23 mouse cellular contexts compared by ENCODE assay signal in the genomic region with DNA sequence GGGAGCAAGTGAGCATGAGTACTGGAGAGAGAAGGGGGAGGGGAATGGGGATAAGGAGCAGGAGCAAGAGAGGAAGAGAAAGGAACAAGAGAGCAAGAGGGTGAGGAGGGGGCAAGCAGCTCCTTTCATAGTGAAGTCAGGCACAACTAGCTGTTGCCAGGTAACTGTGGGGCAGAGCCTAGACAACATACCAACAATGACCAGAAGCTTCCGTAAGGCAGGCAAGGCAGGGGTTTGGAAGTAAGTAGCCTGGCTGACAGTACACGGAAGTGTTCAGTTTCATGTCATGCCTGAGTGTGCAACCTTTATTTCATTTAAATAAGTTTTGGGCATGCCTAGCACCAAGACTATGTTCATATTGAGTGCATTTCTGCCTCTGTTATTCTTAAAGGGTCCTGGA.
DNase-seq lines count a peak whose midpoint lies in the region; ATAC-seq and TF ChIP-seq lines count a peak whose summit lies in the region.
"Had no signal": no experiment of that assay in that cellular context is flagged by ENCODE, and none has a peak within 500 bp of the region (broad histone marks: within the 10 kb centered on the region; RNA-seq: fewer than 3 reads in every experiment).

No protein-coding gene starts in this region.

- H3K36me3 ChIP-seq in liver, adult 2 months (ENCODE audit: control insufficient read depth, insufficient read depth, low read length), result no peaks in the 10 kb centered on the region
- no peaks in the 10 kb centered on the region for H3K36me3 ChIP-seq in liver, embryonic 11.5 days (ENCODE audit: control insufficient read depth, insufficient read depth, low read length)
- H3K36me3 ChIP-seq in intestine, embryonic 16.5 days (ENCODE audit: control insufficient read depth, insufficient read depth, low read length), result no peaks in the 10 kb centered on the region
- H3K36me3 ChIP-seq in splenic B cell, adult 2 months (ENCODE audit: control insufficient read depth, insufficient read depth, low read length, poor library complexity, severe bottlenecking), result no peaks in the 10 kb centered on the region
- H3K36me3 ChIP-seq: embryonic facial prominence, embryonic 15.5 days; hindbrain, embryonic 10.5 days; liver, embryonic 12.5 days; stomach, embryonic 15.5 days had no signal

- H3K4me1 ChIP-seq in liver, adult 2 months (ENCODE audit: control insufficient read depth, insufficient read depth, low read length), result peaks cover 7% of the 10 kb centered on the region; the same call in 1 of the 2 replicates
- no peaks in the 10 kb centered on the region for H3K4me1 ChIP-seq in liver, embryonic 11.5 days (replicated peaks; ENCODE audit: control insufficient read depth, insufficient read depth, low read length)
- peaks cover 75% of the 10 kb centered on the region for H3K4me1 ChIP-seq in bone marrow macrophage, adult 2 months (ENCODE audit: control insufficient read depth, insufficient read depth, low read length)
- H3K4me1 ChIP-seq in intestine, embryonic 16.5 days (ENCODE audit: control insufficient read depth, insufficient read depth, low read length), result peaks cover 2% of the 10 kb centered on the region; the same call in 1 of the 2 replicates
- H3K4me1 ChIP-seq: embryonic facial prominence, embryonic 15.5 days; liver, embryonic 12.5 days; stomach, embryonic 15.5 days had no signal

- no peaks in the 10 kb centered on the region for H3K79me2 ChIP-seq in liver, adult 2 months (ENCODE audit: control insufficient read depth, insufficient read depth, low read length)

- H3K27ac ChIP-seq in liver, adult 2 months (replicated peaks; ENCODE audit: insufficient read depth, low read depth, low read length), result peak overlapping the region; percentile 66
- no peak overlapping the region for H3K27ac ChIP-seq in liver, embryonic 11.5 days (ENCODE audit: low read depth, low read length)
- peak overlapping the region; percentile 93 for H3K27ac ChIP-seq in bone marrow macrophage, adult 2 months (ENCODE audit: insufficient read depth, low read depth, low read length)
- H3K27ac ChIP-seq in intestine, embryonic 16.5 days (ENCODE audit: low read length), result no peak overlapping the region
- H3K27ac ChIP-seq: embryonic facial prominence, embryonic 15.5 days; hindbrain, embryonic 10.5 days; hindbrain, postnatal 0 days; liver, embryonic 12.5 days; stomach, embryonic 15.5 days had no signal

- no peak for TF ChIP-seq POLR2A in liver, adult 2 months (IDR thresholded peaks at IDR 0.05; ENCODE audit: extremely low read depth, insufficient read depth, low read length)
- TF ChIP-seq POLR2A in bone marrow macrophage, adult 2 months (IDR thresholded peaks at IDR 0.05; ENCODE audit: borderline replicate concordance, low read depth, low read length), result no peak

- TF ChIP-seq CTCF in liver, adult 2 months (IDR thresholded peaks at IDR 0.05; ENCODE audit: low read depth, low read length), result no peak
- TF ChIP-seq CTCF in bone marrow macrophage, adult 2 months (IDR thresholded peaks at IDR 0.05; ENCODE audit: low read depth, low read length), result no peak

- WGBS in liver, adult 2 months, result 92% methylated on average over 2 of the region's 2 CpGs
- 82% methylated on average over 2 of the region's 2 CpGs for WGBS in liver, embryonic 11.5 days
- WGBS in intestine, embryonic 16.5 days, result 88% methylated on average over 2 of the region's 2 CpGs

- no peak overlapping the region for H3K4me2 ChIP-seq in liver, embryonic 11.5 days
- no peak overlapping the region for H3K4me2 ChIP-seq in intestine, embryonic 16.5 days (ENCODE audit: low read depth, low read length)
- H3K4me2 ChIP-seq: embryonic facial prominence, embryonic 15.5 days; heart, embryonic 11.5 days; liver, embryonic 12.5 days; stomach, embryonic 15.5 days had no signal

- H3K27me3 ChIP-seq in liver, adult 2 months (ENCODE audit: control insufficient read depth, insufficient read depth, low read length), result no peaks in the 10 kb centered on the region
- no peaks in the 10 kb centered on the region for H3K27me3 ChIP-seq in liver, embryonic 11.5 days (replicated peaks; ENCODE audit: control insufficient read depth, insufficient read depth, low read length)
- no peaks in the 10 kb centered on the region for H3K27me3 ChIP-seq in intestine, embryonic 16.5 days (replicated peaks; ENCODE audit: control insufficient read depth, insufficient read depth, low read length)
- H3K27me3 ChIP-seq in splenic B cell, adult 2 months (ENCODE audit: control insufficient read depth, insufficient read depth, low read length, poor library complexity, severe bottlenecking), result no peaks in the 10 kb centered on the region
- H3K27me3 ChIP-seq: embryonic facial prominence, embryonic 15.5 days; liver, embryonic 12.5 days; stomach, embryonic 15.5 days had no signal

- DNase-seq in liver, adult 2 months (ENCODE audit: extremely low read depth, low read depth, low spot score), result no peak
- no peak for DNase-seq in liver, embryonic 11.5 days (ENCODE audit: low spot score)
- DNase-seq in splenic B cell, adult 2 months (ENCODE audit: low read depth, low spot score), result peak; percentile 85
- DNase-seq in left cerebral cortex, postnatal 10 days (ENCODE audit: extremely low spot score in 1 of 2, low spot score in 2 of 2), result no peak
- DNase-seq in right cerebral cortex, postnatal 4 days, result no peak
- DNase-seq: adrenal gland, postnatal 14 days; cerebellum, adult 9-10 months; gastrocnemius, postnatal 14 days; kidney, adult 18-20 months; kidney, postnatal 10 days; lung, adult 2 months; lung, postnatal 14 days; midbrain, embryonic 14.5 days; thymus, adult 18-20 months; thymus, postnatal 4 days had no signal

- intact Hi-C loops in left cerebral cortex, postnatal 10 days (cut with DNase I), result no loop called here

- no peak for ATAC-seq in liver, embryonic 11.5 days (replicated peaks; ENCODE audit: low FRiP score)
- ATAC-seq in intestine, embryonic 16.5 days, result 0 out of 2 replicates have a peak, but pooled peaks have one; percentile 18
- ATAC-seq: hindbrain, postnatal 0 days; liver, embryonic 12.5 days had no signal

- H3K9ac ChIP-seq in liver, adult 2 months (ENCODE audit: low read depth, low read length), result no peak overlapping the region
- H3K9ac ChIP-seq in liver, embryonic 11.5 days (ENCODE audit: low read depth, low read length), result no peak overlapping the region
- H3K9ac ChIP-seq in intestine, embryonic 16.5 days (ENCODE audit: low read depth, low read length), result no peak overlapping the region
- H3K9ac ChIP-seq: embryonic facial prominence, embryonic 15.5 days; liver, embryonic 12.5 days; stomach, embryonic 15.5 days had no signal

- H3K9me3 ChIP-seq in liver, embryonic 11.5 days (ENCODE audit: control insufficient read depth, low read length), result no peaks in the 10 kb centered on the region
- H3K9me3 ChIP-seq in intestine, embryonic 16.5 days (ENCODE audit: control insufficient read depth, low read length), result no peaks in the 10 kb centered on the region
- H3K9me3 ChIP-seq: embryonic facial prominence, embryonic 15.5 days; hindbrain, embryonic 10.5 days; liver, embryonic 12.5 days; stomach, embryonic 15.5 days had no signal

- H3K4me3 ChIP-seq in liver, adult 2 months (ENCODE audit: insufficient read depth, low read depth, low read length), result no peak overlapping the region
- H3K4me3 ChIP-seq in liver, embryonic 11.5 days (ENCODE audit: low read depth, low read length), result no peak overlapping the region
- no peak overlapping the region for H3K4me3 ChIP-seq in bone marrow macrophage, adult 2 months (ENCODE audit: insufficient read depth, low read length)
- H3K4me3 ChIP-seq in intestine, embryonic 16.5 days (ENCODE audit: low read length), result no peak overlapping the region
- H3K4me3 ChIP-seq: embryonic facial prominence, embryonic 15.5 days; hindbrain, embryonic 10.5 days; liver, embryonic 12.5 days; stomach, embryonic 15.5 days had no signal

Comparison
In these comparisons a context has a peak if more than half of its experiments do, and no peak if none do; other contexts are left out.
1. H3K27ac ChIP-seq: peak in liver, adult 2 months (single experiment) and bone marrow macrophage, adult 2 months (single experiment); none in liver, embryonic 11.5 days (single experiment) and intestine, embryonic 16.5 days (single experiment).